Mouse (Mus musculus) liver, embryonic 14.5 days (tissue): ENCODE results near the gene Clybl. TPM values are rescaled to one million over a fixed set of nuclear protein-coding genes. Genes with fewer than 3 reads are reported as not detected.
A peak's percentile ranks its signal among the peaks of the same experiment; 100 is the strongest.

Experiments used
- ATAC-seq: fragments of 200-750 bp; cut with Nextera tagmentation; 2 replicates; pipeline ENCODE4 v1.8.0; 2017; ENCODE audit warnings: moderate number of reproducible peaks, mild to moderate bottlenecking, moderate library complexity; ENCODE audit not compliant: insufficient read depth
- DNase-seq, 3 experiments: peaks; one replicate each; pipeline ENCODE4 v3.0.0-alpha.2; 2012 to 2013; ENCODE audit warnings: low read depth in 3 of 3, low spot score in 3 of 3
- H3K27ac ChIP-seq: fragments of 300-500 bp; sonication (generic); 2 replicates; pipeline ENCODE4 v1.5.1; 2014; ENCODE audit warnings: moderate library complexity, mild to moderate bottlenecking, control low read depth, inconsistent platforms
- H3K27me3 ChIP-seq: fragments of 300-500 bp; sonication (generic); 2 replicates; pipeline ENCODE4 v1.6.1; 2014; ENCODE audit warnings: mild to moderate bottlenecking, low read length, moderate library complexity; ENCODE audit not compliant: control insufficient read depth, insufficient read depth
- H3K36me3 ChIP-seq: fragments of 300-500 bp; sonication (generic); replicated peaks from 2 replicates; pipeline ENCODE4 v1.6.1; 2014; ENCODE audit warnings: low read depth; ENCODE audit not compliant: control insufficient read depth, insufficient read depth
- H3K4me1 ChIP-seq, 2 experiments: fragments of 200-500 bp in 1 of 2; fragments of 300-500 bp in 1 of 2; sonication (generic) in 1 of 2; replicated peaks; 2 replicates each; pipeline ENCODE4 v1.6.1; 2012 to 2014; ENCODE audit warnings: antibody characterized with exemption in 1 of 2, inconsistent platforms in 1 of 2, low read length in 1 of 2; ENCODE audit not compliant: control insufficient read depth in 2 of 2, insufficient read depth in 2 of 2
- H3K4me2 ChIP-seq: fragments of 300-500 bp; sonication (generic); 2 replicates; pipeline ENCODE4 v1.6.1; 2014; ENCODE audit warnings: low read depth, mild to moderate bottlenecking, control low read depth, moderate library complexity
- H3K4me3 ChIP-seq, 2 experiments: fragments of 200-500 bp in 1 of 2; fragments of 300-500 bp in 1 of 2; sonication (generic) in 1 of 2; 2 replicates each; pipeline ENCODE4 v1.5.1; 2012 to 2014; ENCODE audit warnings: low read depth in 2 of 2, low read length in 2 of 2, mild to moderate bottlenecking in 2 of 2, control low read depth in 1 of 2, inconsistent platforms in 1 of 2, moderate library complexity in 1 of 2; ENCODE audit not compliant: insufficient read depth in 1 of 2
- H3K9ac ChIP-seq: fragments of 300-500 bp; sonication (generic); replicated peaks from 2 replicates; pipeline ENCODE4 v1.6.1; 2014; ENCODE audit warnings: mild to moderate bottlenecking, control low read depth, moderate library complexity
- H3K9me3 ChIP-seq: fragments of 300-500 bp; sonication (generic); 2 replicates; pipeline ENCODE4 v1.6.1; 2016; ENCODE audit warnings: low read length, mixed read lengths; ENCODE audit not compliant: control insufficient read depth
- CTCF ChIP-seq: IDR thresholded peaks from 2 replicates; pipeline ENCODE4 v1.5.1; 2016; ENCODE audit warnings: antibody characterized with exemption, low read depth, control low read depth
- EP300 ChIP-seq: IDR thresholded peaks from 2 replicates; pipeline ENCODE4 v1.6.1; 2016; ENCODE audit warnings: antibody characterized with exemption, low read depth
- WGBS: fragments of 180-500 bp; shearing (Covaris S2); extraction: QIAGEN DNeasy Blood & Tissue Kit; methylation state at CpG from one replicate; pipeline ENCODE4 v1.1.7; 2014; ENCODE audit not compliant: insufficient replicate concordance; 5-methylcytosine and 5-hydroxymethylcytosine counted together
- polyA plus RNA-seq, 2 experiments: library from polyadenylated mRNA; depleted of rRNA in 1 of 2; stranded (reverse) in 1 of 2; unstranded in 1 of 2; fragments of >200 nt; fragmentation: Nextera tagmentation in 1 of 2; extraction: Ambion mirVana in 1 of 2; gene quantifications; 2 replicates each; pipeline versions ENCODE4 v1.2.1 to v1.2.3; 2012 to 2014

Gene Clybl
- polyA plus RNA-seq, 2 experiments, result 15.6 to 28.9 TPM

DNA sequence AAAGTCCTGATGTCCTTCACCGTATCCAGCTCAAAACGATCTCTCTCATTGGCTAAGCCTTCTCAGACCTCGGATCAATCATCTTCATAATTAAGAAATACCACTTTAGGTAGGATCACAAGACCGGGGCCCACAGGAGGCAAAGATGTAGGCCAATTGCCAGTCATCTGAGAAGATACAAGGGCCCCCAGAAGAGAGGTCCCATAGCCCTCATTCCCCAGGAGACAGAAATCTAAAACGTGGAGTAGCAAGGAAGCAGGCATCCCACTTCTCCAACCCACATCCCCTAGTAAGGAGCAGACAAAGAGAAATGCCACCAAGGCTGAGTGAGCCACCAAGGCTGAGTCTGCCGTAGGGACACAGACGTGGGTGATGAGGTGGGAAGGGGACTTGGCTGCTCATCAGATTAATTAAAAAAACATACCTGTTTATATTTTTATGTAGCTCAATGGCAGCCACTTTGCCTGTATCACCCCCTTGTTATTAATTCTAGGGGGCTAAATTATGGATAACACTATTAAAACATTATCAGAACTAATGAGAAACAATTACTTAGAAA lies 223.2 kb downstream of the Clybl start:
- ATAC-seq (no peak), DNase-seq (no peak)
- no peak overlapping the region for H3K9ac ChIP-seq
- WGBS, result 63% methylated on average over 7 of the region's 7 CpGs
- H3K4me3 ChIP-seq, result no peak overlapping the region
- H3K4me1 ChIP-seq, result no peaks in the 10 kb centered on the region
- no peak overlapping the region for H3K4me2 ChIP-seq
- H3K36me3 ChIP-seq, result no peaks in the 10 kb centered on the region
- peaks cover 25% of the 10 kb centered on the region for H3K27me3 ChIP-seq
- TF ChIP-seq EP300, result no peak
- no peak for TF ChIP-seq CTCF
- H3K27ac ChIP-seq, result no peak overlapping the region
- H3K9me3 ChIP-seq, result no peaks in the 10 kb centered on the region

DNA sequence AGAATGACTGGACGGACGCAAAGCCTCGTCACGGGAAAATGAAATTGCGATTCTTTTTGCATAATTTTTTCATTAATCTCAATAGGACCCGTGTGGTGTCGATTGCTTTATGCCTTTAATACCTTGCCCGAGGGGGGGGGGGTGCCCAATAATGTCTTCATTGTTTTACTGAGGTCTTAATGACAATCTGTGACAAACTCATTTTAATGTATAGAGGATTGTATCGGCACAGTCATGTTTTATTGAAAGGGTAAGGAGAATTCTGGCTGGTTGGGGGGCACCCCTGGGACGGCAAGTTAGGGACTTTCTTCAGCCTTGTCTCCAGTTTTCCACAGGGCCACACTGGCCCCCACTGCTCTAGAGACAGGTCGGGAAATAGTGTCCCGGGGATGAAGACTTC lies 223.7 kb downstream of the Clybl start:
- Histone ChIP-seq H3K4me1 (no peaks in the 10 kb centered on the region), H3K9ac (no peak overlapping the region), H3K4me2 (no peak overlapping the region), H3K27me3 (peaks cover 25% of the 10 kb centered on the region), H3K4me3 (no peak overlapping the region), H3K36me3 (no peaks in the 10 kb centered on the region), H3K27ac (no peak overlapping the region), H3K9me3 (no peaks in the 10 kb centered on the region)
- DNase-seq (no peak), ATAC-seq (no peak)
- TF ChIP-seq EP300 (no peak), CTCF (no peak)
- 58% methylated on average over 12 of the region's 12 CpGs for WGBS

DNA sequence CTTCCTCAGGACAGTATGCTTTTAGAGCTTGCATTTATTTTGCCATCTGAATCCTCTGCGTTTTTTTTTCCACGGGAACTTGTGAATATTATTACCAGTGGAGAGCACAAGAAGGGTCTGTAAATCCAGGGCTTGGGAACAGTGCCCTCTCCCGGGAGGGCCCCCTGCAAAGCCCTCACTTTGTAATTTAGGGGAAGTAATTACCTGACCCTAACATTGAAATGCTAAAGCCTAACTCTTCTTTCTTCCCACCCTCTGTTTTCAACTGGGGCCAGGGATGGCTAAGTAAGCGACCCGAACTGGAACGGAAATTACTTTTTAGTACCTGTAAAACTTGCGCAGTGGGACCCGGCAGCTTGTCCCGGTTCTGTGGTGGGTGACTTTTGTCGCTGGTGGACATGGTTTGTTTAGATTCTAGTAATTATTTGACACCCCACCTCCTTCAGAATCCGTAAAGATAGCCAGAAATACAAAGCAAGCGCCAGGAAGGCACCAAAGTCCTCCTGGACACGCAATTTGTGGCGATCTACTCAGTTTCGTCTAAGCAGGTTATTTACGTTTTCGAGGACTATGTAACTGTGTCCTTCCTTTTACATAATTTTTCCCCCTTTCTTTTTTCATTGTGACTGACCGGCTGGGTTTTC lies 224.5 kb downstream of the Clybl start:
- Histone ChIP-seq H3K9ac (no peak overlapping the region), H3K4me1 (no peaks in the 10 kb centered on the region), H3K27ac (no peak overlapping the region), H3K4me2 (peak overlapping the region; percentile 28; the same call in 1 of the 2 replicates), H3K27me3 (peaks cover 25% of the 10 kb centered on the region), H3K36me3 (no peaks in the 10 kb centered on the region), H3K9me3 (no peaks in the 10 kb centered on the region), H3K4me3 (no peak overlapping the region)
- ATAC-seq (no peak), DNase-seq (no peak)
- no peak for TF ChIP-seq EP300
- no peak for TF ChIP-seq CTCF
- WGBS, result 3% methylated on average over 18 of the region's 18 CpGs

DNA sequence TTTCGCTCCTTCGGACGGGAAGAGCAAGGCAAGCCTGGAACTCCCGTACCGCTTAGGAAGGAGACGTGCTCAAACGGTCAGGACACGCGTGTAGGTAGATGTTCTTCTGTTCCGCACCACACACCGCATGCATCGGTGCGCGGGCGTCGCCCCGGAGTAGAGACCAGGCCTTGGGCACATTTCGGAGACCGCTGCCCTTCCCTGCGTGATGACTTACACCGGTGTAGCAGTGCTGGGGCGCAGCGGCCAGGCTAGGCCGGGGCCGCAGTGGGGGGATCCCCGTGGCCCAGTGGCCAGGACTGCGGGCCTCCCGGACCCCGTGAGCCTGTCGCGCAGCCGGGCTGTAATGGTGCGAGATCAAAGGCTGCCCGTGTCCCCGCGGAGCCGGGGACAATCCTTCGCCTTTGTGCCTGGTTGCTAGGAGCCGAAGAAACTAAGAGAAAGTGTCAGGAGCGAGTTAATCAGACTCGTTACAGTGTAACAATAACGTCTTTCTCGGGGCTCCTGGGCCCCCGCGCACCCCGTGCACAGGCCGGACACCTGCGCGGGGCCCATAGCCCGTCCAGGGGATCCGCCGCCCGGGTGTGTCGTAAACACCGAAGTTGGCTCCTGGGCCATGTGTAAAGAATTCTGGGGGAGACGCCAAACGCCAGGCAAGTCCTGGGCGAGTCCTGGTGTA lies 225.2 kb downstream of the Clybl start:
- Histone ChIP-seq H3K4me1 (no peaks in the 10 kb centered on the region), H3K27me3 (peaks cover 25% of the 10 kb centered on the region), H3K9ac (no peak overlapping the region), H3K4me2 (peak overlapping the region; percentile 28), H3K4me3 (no peak overlapping the region; a peak in 1 of 4 replicates), H3K27ac (no peak overlapping the region), H3K9me3 (no peaks in the 10 kb centered on the region), H3K36me3 (no peaks in the 10 kb centered on the region)
- 2% methylated on average over 58 of the region's 58 CpGs for WGBS
- DNase-seq (no peak), ATAC-seq (no peak)
- TF ChIP-seq EP300 (no peak), CTCF (no peak)

DNA sequence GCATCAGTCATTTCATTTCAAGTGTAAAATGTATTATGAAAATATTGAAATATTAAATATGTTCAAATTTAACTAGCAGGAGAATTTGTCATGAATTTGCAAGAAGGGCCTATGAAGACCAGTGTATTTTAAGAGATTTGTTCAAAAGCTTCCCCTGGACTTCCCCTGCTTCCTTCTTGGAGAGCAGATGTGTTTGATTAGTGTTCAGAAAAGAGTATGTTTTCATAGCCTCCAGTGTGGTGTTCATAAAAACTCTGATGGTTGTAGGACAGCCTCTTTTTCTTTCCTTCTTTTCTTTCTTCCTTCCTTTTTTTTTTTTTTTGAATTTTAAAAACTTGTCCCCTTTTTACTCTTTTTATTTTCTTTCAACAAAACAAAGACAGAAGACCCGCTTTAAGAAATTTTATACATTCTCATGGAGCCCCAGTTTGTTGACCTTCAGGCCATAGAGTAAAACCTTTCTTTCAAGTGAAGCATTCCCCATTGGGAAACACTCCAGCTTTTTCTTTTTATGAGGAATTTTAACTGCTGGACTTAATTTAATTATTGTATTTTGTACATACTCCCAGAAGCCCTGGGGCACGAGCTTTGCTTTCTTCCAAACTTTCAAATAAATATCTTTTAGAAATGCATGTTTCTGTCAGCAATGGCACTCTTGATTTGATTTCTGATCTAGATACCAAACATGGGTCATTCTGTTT lies 231.5 kb downstream of the Clybl start:
- no peaks in the 10 kb centered on the region for H3K36me3 ChIP-seq
- no peak overlapping the region for H3K9ac ChIP-seq
- WGBS, result 45% methylated on average over 2 of the region's 2 CpGs
- no peaks in the 10 kb centered on the region for H3K9me3 ChIP-seq
- no peak for ATAC-seq
- no peak overlapping the region for H3K4me3 ChIP-seq
- no peak overlapping the region for H3K4me2 ChIP-seq
- no peaks in the 10 kb centered on the region for H3K4me1 ChIP-seq
- TF ChIP-seq CTCF (no peak), EP300 (no peak)
- DNase-seq, result no peak
- H3K27me3 ChIP-seq, result no peaks in the 10 kb centered on the region
- H3K27ac ChIP-seq, result no peak overlapping the region
